Mouse (Mus musculus): ENCODE results near the gene Asap2.

GRCm38 (mm10) chr12:21209273-21209672 is 219.0 kb downstream of the Asap2 start:
- no peak for TF ChIP-seq POLR2A (IDR thresholded peaks at IDR 0.05; ENCODE audit: borderline replicate concordance, control insufficient read depth, low read depth, low read length)
- TF ChIP-seq CTCF (IDR thresholded peaks at IDR 0.05; ENCODE audit: control insufficient read depth, insufficient read depth, low read length): no peak

Measured in bone marrow, adult 2 months (tissue).